Mouse (Mus musculus) mammary gland, adult 2 months (tissue): Measurements from ENCODE around the gene Tmem108. TPM values are rescaled to one million over a fixed set of nuclear protein-coding genes. Genes with fewer than 3 reads are reported as not detected.

Experiments used
- polyA plus RNA-seq: library from polyadenylated mRNA; depleted of rRNA; stranded (reverse); fragments of >200 nt; gene quantifications from 2 replicates; pipeline ENCODE4 v1.2.3, GENCODE M21; 2012; ENCODE audit warnings: low replicate concordance; rRNA removed

Tmem108 gene
- 0.83 and 2.2 TPM in 2 replicates for polyA plus RNA-seq

DNA sequence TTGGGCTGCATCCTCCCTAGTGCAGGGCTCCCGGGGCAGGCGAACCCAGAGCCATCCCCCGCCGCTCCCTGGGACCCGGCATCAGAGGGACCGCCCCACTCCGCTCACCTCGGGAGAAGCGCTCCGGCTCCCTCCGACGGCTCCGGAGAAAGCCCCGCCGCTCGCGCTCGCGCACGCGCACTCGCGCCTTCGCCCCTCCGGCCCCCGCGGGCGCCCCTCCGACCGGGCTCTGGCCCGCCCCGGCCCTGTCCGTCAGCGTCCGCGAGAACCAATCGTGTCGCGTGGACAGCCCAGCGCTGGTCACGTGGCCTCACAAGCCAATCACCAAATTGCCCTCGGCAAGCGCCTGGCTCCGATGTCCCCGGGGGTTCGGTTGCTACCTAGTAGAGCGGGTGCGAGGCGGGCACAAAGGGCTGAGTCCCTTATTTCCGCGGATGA lies at the start of gene Tmem108:
Gene Tmem108, minus strand, starts transcription at position 191 of the 438 bp plus-strand sequence.

GRCm38 (mm10) chr9:103480044-103480576 lies 281.5 kb downstream of the Tmem108 start, which contains the start of gene Bfsp2:
TSS of gene Bfsp2 (minus strand) at chr9:103480420.

Other genes starting within 250 kb of the Tmem108 start
- 6.2 and 13.7 TPM in 2 replicates for gene Nphp3, start 240.7 kb upstream of the Tmem108 start, polyA plus RNA-seq